Mouse (Mus musculus) midbrain, embryonic 10.5 days (tissue): ENCODE results near the gene Ppp1r9a. TPM values are rescaled to one million over a fixed set of nuclear protein-coding genes. Genes with fewer than 3 reads are reported as not detected.

Experiments
- DNase-seq: peaks from one replicate; pipeline ENCODE4 v3.0.0-alpha.2; 2017; ENCODE audit warnings: low spot score
- H3K27ac ChIP-seq: fragments of 300-500 bp; sonication (generic); replicated peaks from 2 replicates; pipeline ENCODE4 v1.5.1; 2016; ENCODE audit warnings: mild to moderate bottlenecking
- H3K27me3 ChIP-seq: fragments of 300-500 bp; sonication (generic); 2 replicates; pipeline ENCODE4 v1.6.1; 2016; ENCODE audit warnings: low read depth, mild to moderate bottlenecking; ENCODE audit not compliant: poor library complexity, severe bottlenecking
- H3K36me3 ChIP-seq: fragments of 300-500 bp; sonication (generic); 2 replicates; pipeline ENCODE4 v1.6.1; 2016; ENCODE audit warnings: mild to moderate bottlenecking, moderate library complexity
- H3K4me1 ChIP-seq: fragments of 300-500 bp; sonication (generic); 2 replicates; pipeline ENCODE4 v1.6.1; 2016
- H3K4me3 ChIP-seq: fragments of 300-500 bp; sonication (generic); 2 replicates; pipeline ENCODE4 v1.5.1; 2016; ENCODE audit warnings: mild to moderate bottlenecking, moderate library complexity
- H3K9me3 ChIP-seq: fragments of 300-500 bp; sonication (generic); replicated peaks from 2 replicates; pipeline ENCODE4 v1.6.1; 2016; ENCODE audit warnings: mild to moderate bottlenecking
- WGBS: fragments of 180-500 bp; shearing (Covaris S2); methylation state at CpG from one replicate; pipeline ENCODE4 v1.1.7; 2016; 5-methylcytosine and 5-hydroxymethylcytosine counted together
- polyA plus RNA-seq: library from polyadenylated mRNA; unstranded; fragments of >200 nt; fragmentation: Nextera tagmentation; extraction: Ambion mirVana; gene quantifications from 2 replicates; pipeline ENCODE4 v1.2.1, GENCODE M21; 2016

Gene Ppp1r9a
- polyA plus RNA-seq, 1 experiment from 2014 or later, result 17.6 TPM

GRCm38 (mm10) chr6:5138875-5139631 lies 236.3 kb downstream of the Ppp1r9a start:
- WGBS, result 91% methylated on average over 12 of the region's 12 CpGs
- Histone ChIP-seq H3K9me3 (no peaks in the 10 kb centered on the region), H3K4me3 (no peak overlapping the region), H3K27ac (no peak overlapping the region), H3K4me1 (no peaks in the 10 kb centered on the region), H3K27me3 (no peaks in the 10 kb centered on the region), H3K36me3 (peaks cover 17% of the 10 kb centered on the region; the same call in 1 of the 2 replicates)
- DNase-seq, result no peak

- WGBS, result 85% methylated on average over 9 of the region's 9 CpGs
- no peaks in the 10 kb centered on the region for H3K27me3 ChIP-seq
- H3K36me3 ChIP-seq, result peaks cover 12% of the 10 kb centered on the region; the same call in 1 of the 2 replicates
- DNase-seq, result no peak
- H3K27ac ChIP-seq, result no peak overlapping the region
- H3K4me3 ChIP-seq, result no peak overlapping the region
- no peaks in the 10 kb centered on the region for H3K9me3 ChIP-seq
- H3K4me1 ChIP-seq, result no peaks in the 10 kb centered on the region
Measured at GRCm38 (mm10) chr6:5139666-5140065, 236.9 kb downstream of the Ppp1r9a start.

GRCm38 (mm10) chr6:5147488-5148142 lies 244.9 kb downstream of the Ppp1r9a start:
- no peaks in the 10 kb centered on the region for H3K9me3 ChIP-seq
- 90% methylated on average over 13 of the region's 13 CpGs for WGBS
- no peak for DNase-seq
- H3K4me3 ChIP-seq, result no peak overlapping the region
- no peaks in the 10 kb centered on the region for H3K36me3 ChIP-seq
- H3K27me3 ChIP-seq, result no peaks in the 10 kb centered on the region
- H3K4me1 ChIP-seq, result peaks cover 11% of the 10 kb centered on the region
- H3K27ac ChIP-seq, result no peak overlapping the region

GRCm38 (mm10) chr6:5149941-5150340 lies 247.2 kb downstream of the Ppp1r9a start:
- 92% methylated on average over 2 of the region's 2 CpGs for WGBS
- no peak for DNase-seq
- Histone ChIP-seq H3K4me1 (peaks cover 11% of the 10 kb centered on the region), H3K36me3 (peaks cover 7% of the 10 kb centered on the region), H3K27ac (no peak overlapping the region), H3K9me3 (no peaks in the 10 kb centered on the region), H3K27me3 (no peaks in the 10 kb centered on the region), H3K4me3 (no peak overlapping the region)

- H3K9me3 ChIP-seq, result no peaks in the 10 kb centered on the region
- DNase-seq, result no peak
- no peaks in the 10 kb centered on the region for H3K27me3 ChIP-seq
- peaks cover 8% of the 10 kb centered on the region for H3K36me3 ChIP-seq
- H3K27ac ChIP-seq, result no peak overlapping the region
- H3K4me1 ChIP-seq, result peaks cover 11% of the 10 kb centered on the region
- H3K4me3 ChIP-seq, result no peak overlapping the region
- WGBS, result 78% methylated on average over 4 of the region's 4 CpGs
Measured at GRCm38 (mm10) chr6:5151171-5151570, 248.5 kb downstream of the Ppp1r9a start.

- DNase-seq, result no peak
- H3K4me3 ChIP-seq, result no peak overlapping the region
- peaks cover 8% of the 10 kb centered on the region for H3K36me3 ChIP-seq
- H3K9me3 ChIP-seq, result no peaks in the 10 kb centered on the region
- H3K4me1 ChIP-seq, result peaks cover 11% of the 10 kb centered on the region
- no peak overlapping the region for H3K27ac ChIP-seq
- WGBS, result 91% methylated on average over 2 of the region's 2 CpGs
- H3K27me3 ChIP-seq, result no peaks in the 10 kb centered on the region
Measured at GRCm38 (mm10) chr6:5152185-5152584, 249.5 kb downstream of the Ppp1r9a start.

- no peaks in the 10 kb centered on the region for H3K27me3 ChIP-seq
- H3K4me3 ChIP-seq, result no peak overlapping the region
- peaks cover 25% of the 10 kb centered on the region for H3K36me3 ChIP-seq
- peaks cover 11% of the 10 kb centered on the region for H3K4me1 ChIP-seq
- DNase-seq, result no peak
- WGBS, result 88% methylated on average over 6 of the region's 6 CpGs
- H3K9me3 ChIP-seq, result no peaks in the 10 kb centered on the region
- H3K27ac ChIP-seq, result no peak overlapping the region
Measured at GRCm38 (mm10) chr6:5154786-5155185, 252.1 kb downstream of the Ppp1r9a start.

- Histone ChIP-seq H3K27ac (no peak overlapping the region), H3K4me1 (peaks cover 11% of the 10 kb centered on the region), H3K4me3 (no peak overlapping the region), H3K27me3 (no peaks in the 10 kb centered on the region), H3K9me3 (no peaks in the 10 kb centered on the region), H3K36me3 (peaks cover 31% of the 10 kb centered on the region)
- WGBS, result 83% methylated on average over 1 of the region's 1 CpGs
- no peak for DNase-seq
Measured at GRCm38 (mm10) chr6:5155313-5155927, 252.7 kb downstream of the Ppp1r9a start.

- no peaks in the 10 kb centered on the region for H3K27me3 ChIP-seq
- no peak overlapping the region for H3K27ac ChIP-seq
- DNase-seq, result no peak
- H3K36me3 ChIP-seq, result peaks cover 32% of the 10 kb centered on the region
- no peaks in the 10 kb centered on the region for H3K9me3 ChIP-seq
- H3K4me1 ChIP-seq, result peaks cover 3% of the 10 kb centered on the region
- H3K4me3 ChIP-seq, result no peak overlapping the region
- whole genome bisulfite sequencing, result 82% methylated on average over 6 of the region's 6 CpGs
Measured at GRCm38 (mm10) chr6:5156541-5157425, 254.1 kb downstream of the Ppp1r9a start.

GRCm38 (mm10) chr6:5159385-5159791 lies 256.7 kb downstream of the Ppp1r9a start:
- no peak overlapping the region for H3K4me3 ChIP-seq
- no peaks in the 10 kb centered on the region for H3K9me3 ChIP-seq
- H3K36me3 ChIP-seq, result peaks cover 28% of the 10 kb centered on the region
- no peaks in the 10 kb centered on the region for H3K4me1 ChIP-seq
- no peak overlapping the region for H3K27ac ChIP-seq
- WGBS, result 77% methylated on average over 7 of the region's 7 CpGs
- no peaks in the 10 kb centered on the region for H3K27me3 ChIP-seq
- no peak for DNase-seq

- no peaks in the 10 kb centered on the region for H3K9me3 ChIP-seq
Measured at GRCm38 (mm10) chr6:5162052-5162451, 259.3 kb downstream of the Ppp1r9a start.

GRCm38 (mm10) chr6:5163507-5164144 lies 260.9 kb downstream of the Ppp1r9a start:
- no peak overlapping the region for H3K4me3 ChIP-seq
- peaks cover 17% of the 10 kb centered on the region for H3K4me1 ChIP-seq
- H3K36me3 ChIP-seq, result peaks cover 19% of the 10 kb centered on the region
- 0 out of 2 replicates have a peak overlapping the region, but pooled peaks have one; percentile 28 for H3K27ac ChIP-seq
- no peaks in the 10 kb centered on the region for H3K27me3 ChIP-seq
- H3K9me3 ChIP-seq, result no peaks in the 10 kb centered on the region
- WGBS, result 96% methylated on average over 14 of the region's 14 CpGs
- DNase-seq, result no peak

More at GRCm38 (mm10) chr6:5162052-5162451, 259.3 kb downstream of the Ppp1r9a start:
- DNase-seq, result no peak
- WGBS, result 92% methylated on average over 6 of the region's 6 CpGs
- H3K27ac ChIP-seq, result no peak overlapping the region
- peaks cover 8% of the 10 kb centered on the region for H3K4me1 ChIP-seq
- H3K4me3 ChIP-seq, result no peak overlapping the region
- peaks cover 23% of the 10 kb centered on the region for H3K36me3 ChIP-seq
- no peaks in the 10 kb centered on the region for H3K27me3 ChIP-seq
